Mouse (Mus musculus): Measurements from ENCODE around the gene 4930404H24Rik.

4930404H24Rik gene

GRCm38 (mm10) chr2:153492573-153493392 lies at the start of gene 4930404H24Rik:
TSS of gene 4930404H24Rik (plus strand) at chr2:153492790.
- DNase-seq (ENCODE audit: low read depth, low spot score) = peak; percentile 80

- DNase-seq (ENCODE audit: low read depth, low spot score) = no peak
Measured at GRCm38 (mm10) chr2:153443434-153444240, 49.0 kb upstream of the 4930404H24Rik start.

GRCm38 (mm10) chr2:153444254-153445136 lies 48.1 kb upstream of the 4930404H24Rik start:
- DNase-seq (ENCODE audit: low read depth, low spot score) = peak; percentile 78

- DNase-seq (ENCODE audit: low read depth, low spot score) = no peak
Measured at GRCm38 (mm10) chr2:153445137-153446016, 47.2 kb upstream of the 4930404H24Rik start.

- DNase-seq (ENCODE audit: low read depth, low spot score) = peak; percentile 66
Measured at GRCm38 (mm10) chr2:153446017-153446408, 46.6 kb upstream of the 4930404H24Rik start.

GRCm38 (mm10) chr2:153446476-153446875 lies 46.1 kb upstream of the 4930404H24Rik start:
- DNase-seq (ENCODE audit: low read depth, low spot score) = no peak

GRCm38 (mm10) chr2:153447719-153448118 lies 44.9 kb upstream of the 4930404H24Rik start:
- DNase-seq (ENCODE audit: low read depth, low spot score) = no peak

- no peak for DNase-seq (ENCODE audit: low read depth, low spot score)
Measured at GRCm38 (mm10) chr2:153448519-153448918, 44.1 kb upstream of the 4930404H24Rik start.

- DNase-seq (ENCODE audit: low read depth, low spot score) = no peak
Measured at GRCm38 (mm10) chr2:153453961-153454759, 38.4 kb upstream of the 4930404H24Rik start.

- no peak for DNase-seq (ENCODE audit: low read depth, low spot score)
Measured at GRCm38 (mm10) chr2:153454841-153455506, 37.6 kb upstream of the 4930404H24Rik start.

- no peak for DNase-seq (ENCODE audit: low read depth, low spot score)
Measured at GRCm38 (mm10) chr2:153457467-153457866, 35.1 kb upstream of the 4930404H24Rik start.

- DNase-seq (ENCODE audit: low read depth, low spot score) = no peak
Measured at GRCm38 (mm10) chr2:153458022-153458441, 34.6 kb upstream of the 4930404H24Rik start.

- DNase-seq (ENCODE audit: low read depth, low spot score) = no peak
Measured at GRCm38 (mm10) chr2:153463257-153463656, 29.3 kb upstream of the 4930404H24Rik start.

GRCm38 (mm10) chr2:153467372-153467771 lies 25.2 kb upstream of the 4930404H24Rik start:
- DNase-seq (ENCODE audit: low read depth, low spot score) = no peak

- DNase-seq (ENCODE audit: low read depth, low spot score) = no peak
Measured at GRCm38 (mm10) chr2:153469317-153469716, 23.3 kb upstream of the 4930404H24Rik start.

- no peak for DNase-seq (ENCODE audit: low read depth, low spot score)
Measured at GRCm38 (mm10) chr2:153469764-153470163, 22.8 kb upstream of the 4930404H24Rik start.

- DNase-seq (ENCODE audit: low read depth, low spot score) = no peak
Measured at GRCm38 (mm10) chr2:153470983-153471382, 21.6 kb upstream of the 4930404H24Rik start.

- no peak for DNase-seq (ENCODE audit: low read depth, low spot score)
Measured at GRCm38 (mm10) chr2:153475114-153476112, 17.2 kb upstream of the 4930404H24Rik start.

Measured in brain, embryonic 18.5 days (tissue).